Mouse (Mus musculus): ENCODE results near the gene Rbm42.

GRCm38 (mm10) chr7:30688325-30688724 is 38.2 kb upstream of the Rbm42 start:
- TF ChIP-seq CTCF (IDR thresholded peaks at IDR 0.05; ENCODE audit: borderline replicate concordance, insufficient read depth, low read length): no peak
- TF ChIP-seq POLR2A (IDR thresholded peaks at IDR 0.05; ENCODE audit: low read depth, low read length): no peak
